Mouse (Mus musculus): ENCODE measurements around the gene Capn6. TPM values are rescaled to one million over a fixed set of nuclear protein-coding genes. Genes with fewer than 3 reads are reported as not detected.

The Capn6 gene
- polyA plus RNA-seq (2012; rRNA removed) = 14.7 and 102 TPM in 2 replicates

DNA sequence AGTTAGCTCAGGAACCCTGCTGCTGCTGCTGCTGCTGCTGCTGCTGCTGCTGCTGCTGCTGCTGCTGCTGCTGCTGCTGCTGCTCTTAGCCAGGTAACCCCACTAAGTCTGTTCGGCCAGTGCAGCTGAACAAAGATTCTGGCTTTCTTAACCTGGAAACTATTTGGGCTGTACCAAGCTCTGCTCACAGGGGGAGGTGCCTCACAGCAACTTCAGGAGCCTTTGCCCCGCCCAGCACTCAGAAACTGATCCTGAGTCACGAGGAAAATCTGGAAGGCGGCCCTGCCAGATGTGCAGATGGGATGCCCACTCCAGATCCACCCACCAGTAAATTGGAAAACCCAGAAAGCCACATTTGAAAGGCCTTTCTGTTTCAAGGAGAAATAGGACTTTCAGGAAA, at the start of gene Capn6:
Gene Capn6 (minus strand): TSS at position 203 of the 400 bp plus-strand sequence.

Other genes starting within 250 kb of the Capn6 start
- 55.1 and 68.9 TPM in 2 replicates for gene Dcx, start 105.9 kb upstream of the Capn6 start, polyA plus RNA-seq (2012; rRNA removed)

All from central nervous system, embryonic 11.5 days (tissue).